Mouse (Mus musculus): ENCODE results near the gene Ifngr2. TPM values are rescaled to one million over a fixed set of nuclear protein-coding genes. Genes with fewer than 3 reads are reported as not detected.

Gene Ifngr2
- polyA plus RNA-seq, 2 experiments: 23.0 to 45.4 TPM

DNA sequence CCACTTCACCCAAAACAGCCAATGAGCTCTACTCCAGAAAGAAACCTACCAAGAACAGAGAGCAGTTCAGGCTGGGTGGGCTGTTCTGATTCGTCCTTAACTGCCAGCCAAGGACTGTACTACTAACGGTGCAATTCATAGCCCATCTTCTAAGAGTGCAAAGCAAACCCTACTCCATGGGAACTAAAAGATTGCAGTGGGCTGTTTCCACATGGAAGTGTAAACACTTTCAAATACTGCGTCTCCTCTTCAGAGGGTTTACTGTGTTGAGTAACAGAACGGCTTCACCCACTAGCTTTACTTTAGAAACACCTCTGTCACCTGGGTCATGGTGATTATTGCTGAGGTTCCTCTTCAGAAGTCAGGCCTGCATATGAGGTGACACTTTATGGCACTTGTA is 54.2 kb downstream of the Ifngr2 start:
- TF ChIP-seq POLR2A (IDR thresholded peaks at IDR 0.05; ENCODE audit: borderline replicate concordance, extremely low read depth, insufficient read depth, insufficient read length): no peak
- no peak overlapping the region for H3K4me2 ChIP-seq (replicated peaks; ENCODE audit: low read depth, low read length, severe bottlenecking)
- peaks cover 3% of the 10 kb centered on the region; the same call in 1 of the 2 replicates for H3K4me1 ChIP-seq (ENCODE audit: control insufficient read depth, insufficient read depth, low read length)
- DNase-seq (ENCODE audit: low spot score): no peak
- no peak overlapping the region for H3K27ac ChIP-seq (replicated peaks; ENCODE audit: low read depth, low read length)
- WGBS: 42% methylated on average over 4 of the region's 4 CpGs
- no peaks in the 10 kb centered on the region for H3K27me3 ChIP-seq (ENCODE audit: control insufficient read depth, insufficient read depth, low read length)
- H3K9ac ChIP-seq (ENCODE audit: low read depth, low read length, severe bottlenecking): no peak overlapping the region
- H3K4me3 ChIP-seq (replicated peaks; ENCODE audit: low read length): no peak overlapping the region
- H3K36me3 ChIP-seq (ENCODE audit: control insufficient read depth, insufficient read depth, low read length): no peaks in the 10 kb centered on the region
- no peak for ATAC-seq (ENCODE audit: low FRiP score, low read depth)
- no peaks in the 10 kb centered on the region for H3K9me3 ChIP-seq (ENCODE audit: control insufficient read depth, low read length)

- Histone ChIP-seq H3K9ac (ENCODE audit: low read depth, low read length, severe bottlenecking) (no peak overlapping the region), H3K9me3 (ENCODE audit: control insufficient read depth, low read length) (no peaks in the 10 kb centered on the region), H3K27me3 (ENCODE audit: control insufficient read depth, insufficient read depth, low read length) (no peaks in the 10 kb centered on the region), H3K27ac (replicated peaks; ENCODE audit: low read depth, low read length) (no peak overlapping the region), H3K4me2 (replicated peaks; ENCODE audit: low read depth, low read length, severe bottlenecking) (no peak overlapping the region), H3K4me1 (ENCODE audit: control insufficient read depth, insufficient read depth, low read length) (peaks cover 3% of the 10 kb centered on the region; the same call in 1 of the 2 replicates), H3K4me3 (replicated peaks; ENCODE audit: low read length) (no peak overlapping the region), H3K36me3 (ENCODE audit: control insufficient read depth, insufficient read depth, low read length) (no peaks in the 10 kb centered on the region)
- DNase-seq (ENCODE audit: low spot score): no peak
- ATAC-seq (ENCODE audit: low FRiP score, low read depth): no peak
- WGBS: 38% methylated on average over 9 of the region's 9 CpGs
- no peak for TF ChIP-seq POLR2A (IDR thresholded peaks at IDR 0.05; ENCODE audit: borderline replicate concordance, extremely low read depth, insufficient read depth, insufficient read length)
Measured at GRCm38 (mm10) chr16:91601693-91602092, 54.8 kb downstream of the Ifngr2 start.

- H3K4me3 ChIP-seq (replicated peaks; ENCODE audit: low read length): no peak overlapping the region
- no peaks in the 10 kb centered on the region for H3K9me3 ChIP-seq (ENCODE audit: control insufficient read depth, low read length)
- no peak overlapping the region for H3K4me2 ChIP-seq (replicated peaks; ENCODE audit: low read depth, low read length, severe bottlenecking)
- WGBS: 55% methylated on average over 6 of the region's 6 CpGs
- no peak overlapping the region for H3K27ac ChIP-seq (replicated peaks; ENCODE audit: low read depth, low read length)
- no peaks in the 10 kb centered on the region for H3K27me3 ChIP-seq (ENCODE audit: control insufficient read depth, insufficient read depth, low read length)
- no peaks in the 10 kb centered on the region for H3K36me3 ChIP-seq (ENCODE audit: control insufficient read depth, insufficient read depth, low read length)
- no peak for DNase-seq (ENCODE audit: low spot score)
- no peak for ATAC-seq (ENCODE audit: low FRiP score, low read depth)
- H3K9ac ChIP-seq (ENCODE audit: low read depth, low read length, severe bottlenecking): no peak overlapping the region
- TF ChIP-seq POLR2A (IDR thresholded peaks at IDR 0.05; ENCODE audit: borderline replicate concordance, extremely low read depth, insufficient read depth, insufficient read length): no peak
- no peaks in the 10 kb centered on the region for H3K4me1 ChIP-seq (ENCODE audit: control insufficient read depth, insufficient read depth, low read length)
Measured at GRCm38 (mm10) chr16:91605156-91605555, 58.3 kb downstream of the Ifngr2 start.

- Histone ChIP-seq H3K4me2 (replicated peaks; ENCODE audit: low read depth, low read length, severe bottlenecking) (no peak overlapping the region), H3K27ac (replicated peaks; ENCODE audit: low read depth, low read length) (no peak overlapping the region), H3K9ac (ENCODE audit: low read depth, low read length, severe bottlenecking) (no peak overlapping the region), H3K4me3 (replicated peaks; ENCODE audit: low read length) (no peak overlapping the region), H3K4me1 (ENCODE audit: control insufficient read depth, insufficient read depth, low read length) (no peaks in the 10 kb centered on the region), H3K36me3 (ENCODE audit: control insufficient read depth, insufficient read depth, low read length) (no peaks in the 10 kb centered on the region), H3K9me3 (ENCODE audit: control insufficient read depth, low read length) (no peaks in the 10 kb centered on the region), H3K27me3 (ENCODE audit: control insufficient read depth, insufficient read depth, low read length) (no peaks in the 10 kb centered on the region)
- DNase-seq (ENCODE audit: low spot score) (no peak), ATAC-seq (ENCODE audit: low FRiP score, low read depth) (no peak)
- TF ChIP-seq POLR2A (IDR thresholded peaks at IDR 0.05; ENCODE audit: borderline replicate concordance, extremely low read depth, insufficient read depth, insufficient read length): no peak
- 88% methylated on average over 8 of the region's 8 CpGs for WGBS
Measured at GRCm38 (mm10) chr16:91606958-91607357, 60.1 kb downstream of the Ifngr2 start.

DNA sequence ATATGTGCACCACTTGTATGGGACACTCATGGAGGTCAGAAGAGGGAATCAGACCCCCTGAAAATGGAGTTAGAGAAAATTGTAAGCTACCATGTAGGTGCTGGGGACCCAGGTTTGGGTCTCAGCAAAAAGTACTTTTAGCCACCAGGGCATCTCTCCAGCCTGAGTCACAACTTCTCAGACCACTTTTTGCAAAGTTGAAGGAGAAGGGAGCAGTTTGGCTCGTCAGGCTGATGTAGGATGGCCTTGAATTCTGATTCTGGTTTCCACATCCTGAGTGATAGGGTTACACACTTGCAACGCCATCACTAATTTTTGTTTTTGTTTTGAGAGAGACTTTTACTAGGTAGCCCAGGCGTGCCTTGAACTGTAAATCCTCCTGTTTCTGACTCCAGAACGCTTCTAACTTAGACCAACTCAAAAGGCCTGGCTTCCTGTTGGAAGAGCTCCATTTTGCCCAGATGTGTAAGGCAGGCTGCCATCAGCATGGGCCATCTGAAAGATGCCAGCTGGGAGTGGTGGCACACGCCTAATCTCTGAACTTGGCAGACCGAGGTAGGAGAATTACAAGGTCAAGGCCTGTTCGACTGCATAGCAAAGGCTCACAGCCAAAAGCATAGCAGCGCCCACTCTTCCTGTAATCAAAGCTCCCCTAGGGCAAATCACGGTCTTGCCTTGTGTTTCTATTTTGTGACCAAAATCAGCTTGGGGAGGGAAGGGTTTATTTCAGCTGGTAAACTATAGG is 62.8 kb downstream of the Ifngr2 start:
- no peak overlapping the region for H3K9ac ChIP-seq (ENCODE audit: low read depth, low read length, severe bottlenecking)
- no peaks in the 10 kb centered on the region for H3K27me3 ChIP-seq (ENCODE audit: control insufficient read depth, insufficient read depth, low read length)
- TF ChIP-seq POLR2A (IDR thresholded peaks at IDR 0.05; ENCODE audit: borderline replicate concordance, extremely low read depth, insufficient read depth, insufficient read length): no peak
- H3K36me3 ChIP-seq (ENCODE audit: control insufficient read depth, insufficient read depth, low read length): no peaks in the 10 kb centered on the region
- H3K27ac ChIP-seq (replicated peaks; ENCODE audit: low read depth, low read length): no peak overlapping the region
- no peaks in the 10 kb centered on the region for H3K9me3 ChIP-seq (ENCODE audit: control insufficient read depth, low read length)
- no peak overlapping the region for H3K4me3 ChIP-seq (replicated peaks; ENCODE audit: low read length)
- DNase-seq (ENCODE audit: low spot score) (no peak), ATAC-seq (ENCODE audit: low FRiP score, low read depth) (no peak)
- H3K4me2 ChIP-seq (replicated peaks; ENCODE audit: low read depth, low read length, severe bottlenecking): no peak overlapping the region
- 57% methylated on average over 9 of the region's 9 CpGs for WGBS
- no peaks in the 10 kb centered on the region for H3K4me1 ChIP-seq (ENCODE audit: control insufficient read depth, insufficient read depth, low read length)

Data from limb, embryonic 14.5 days (tissue).